Mouse (Mus musculus): ENCODE measurements around the gene Clk3. TPM values are rescaled to one million over a fixed set of nuclear protein-coding genes. Genes with fewer than 3 reads are reported as not detected.
"Not testable (repeated sequence)": the region's sequence is repeated elsewhere in the genome, so short reads cannot be mapped to it uniquely, and the experiment has no call there.

Clk3 gene
- polyA plus RNA-seq, 1 experiment from 2014 or later = 90.7 TPM

- Histone ChIP-seq H3K4me1 (replicated peaks) (no peaks in the 10 kb centered on the region), H3K36me3 (peaks cover 97% of the 10 kb centered on the region), H3K4me3 (no peak overlapping the region), H3K27ac (no peak overlapping the region), H3K27me3 (ENCODE audit: insufficient read depth, poor library complexity, severe bottlenecking) (no peaks in the 10 kb centered on the region), H3K9me3 (no peaks in the 10 kb centered on the region)
- no peak for DNase-seq (ENCODE audit: low spot score)
- 85% methylated on average over 1 of the region's 1 CpGs for WGBS
Measured at GRCm38 (mm10) chr9:57747067-57747466, 18.6 kb downstream of the Clk3 start.

GRCm38 (mm10) chr9:57744462-57745091 lies 21.1 kb downstream of the Clk3 start:
- H3K36me3 ChIP-seq = peaks cover 97% of the 10 kb centered on the region
- peak; percentile 38 for DNase-seq (ENCODE audit: low spot score)
- no peak overlapping the region for H3K4me3 ChIP-seq
- H3K4me1 ChIP-seq (replicated peaks) = no peaks in the 10 kb centered on the region
- no peaks in the 10 kb centered on the region for H3K27me3 ChIP-seq (ENCODE audit: insufficient read depth, poor library complexity, severe bottlenecking)
- no peaks in the 10 kb centered on the region for H3K9me3 ChIP-seq
- WGBS = 72% methylated on average over 3 of the region's 3 CpGs
- H3K27ac ChIP-seq = no peak overlapping the region

- peaks cover 71% of the 10 kb centered on the region for H3K36me3 ChIP-seq
- H3K9me3 ChIP-seq = no peaks in the 10 kb centered on the region
- DNase-seq (ENCODE audit: low spot score) = no peak
- 90% methylated on average over 5 of the region's 5 CpGs for WGBS
- no peaks in the 10 kb centered on the region for H3K27me3 ChIP-seq (ENCODE audit: insufficient read depth, poor library complexity, severe bottlenecking)
- no peak overlapping the region for H3K4me3 ChIP-seq
- H3K4me1 ChIP-seq (replicated peaks) = no peaks in the 10 kb centered on the region
- H3K27ac ChIP-seq = no peak overlapping the region
Measured at GRCm38 (mm10) chr9:57739863-57740262, 25.8 kb downstream of the Clk3 start.

- peaks cover 73% of the 10 kb centered on the region for H3K36me3 ChIP-seq
- no peaks in the 10 kb centered on the region for H3K4me1 ChIP-seq (replicated peaks)
- H3K4me3 ChIP-seq = no peak overlapping the region
- H3K9me3 ChIP-seq = no peaks in the 10 kb centered on the region
- no peak overlapping the region for H3K27ac ChIP-seq
- H3K27me3 ChIP-seq (ENCODE audit: insufficient read depth, poor library complexity, severe bottlenecking) = no peaks in the 10 kb centered on the region
- WGBS = 94% methylated on average over 6 of the region's 6 CpGs
- DNase-seq (ENCODE audit: low spot score) = no peak
Measured at GRCm38 (mm10) chr9:57733606-57734005, 32.1 kb downstream of the Clk3 start.

- peaks cover 81% of the 10 kb centered on the region for H3K36me3 ChIP-seq
- no peak overlapping the region for H3K27ac ChIP-seq
- no peaks in the 10 kb centered on the region for H3K9me3 ChIP-seq
- H3K27me3 ChIP-seq (ENCODE audit: insufficient read depth, poor library complexity, severe bottlenecking) = no peaks in the 10 kb centered on the region
- 91% methylated on average over 1 of the region's 1 CpGs for WGBS
- DNase-seq (ENCODE audit: low spot score) = no peak
- no peaks in the 10 kb centered on the region for H3K4me1 ChIP-seq (replicated peaks)
- H3K4me3 ChIP-seq = no peak overlapping the region
Measured at GRCm38 (mm10) chr9:57728312-57728711, 37.3 kb downstream of the Clk3 start.

- 95% methylated on average over 3 of the region's 3 CpGs for WGBS
- Histone ChIP-seq H3K4me3 (no peak overlapping the region), H3K36me3 (peaks cover 78% of the 10 kb centered on the region), H3K4me1 (replicated peaks) (no peaks in the 10 kb centered on the region), H3K27ac (no peak overlapping the region), H3K9me3 (no peaks in the 10 kb centered on the region), H3K27me3 (ENCODE audit: insufficient read depth, poor library complexity, severe bottlenecking) (no peaks in the 10 kb centered on the region)
- no peak for DNase-seq (ENCODE audit: low spot score)
Measured at GRCm38 (mm10) chr9:57724701-57725100, 41.0 kb downstream of the Clk3 start.

- Histone ChIP-seq H3K36me3 (peaks cover 78% of the 10 kb centered on the region), H3K27ac (no peak overlapping the region), H3K4me1 (replicated peaks) (no peaks in the 10 kb centered on the region), H3K4me3 (no peak overlapping the region), H3K27me3 (ENCODE audit: insufficient read depth, poor library complexity, severe bottlenecking) (no peaks in the 10 kb centered on the region), H3K9me3 (no peaks in the 10 kb centered on the region)
- no peak for DNase-seq (ENCODE audit: low spot score)
- 90% methylated on average over 5 of the region's 5 CpGs for WGBS
Measured at GRCm38 (mm10) chr9:57723796-57724195, 41.9 kb downstream of the Clk3 start.

GRCm38 (mm10) chr9:57723315-57723715 lies 42.3 kb downstream of the Clk3 start:
- H3K4me1 ChIP-seq (replicated peaks) = no peaks in the 10 kb centered on the region
- H3K27ac ChIP-seq = no peak overlapping the region
- no peak overlapping the region for H3K4me3 ChIP-seq
- H3K36me3 ChIP-seq = peaks cover 78% of the 10 kb centered on the region
- no peak for DNase-seq (ENCODE audit: low spot score)
- H3K27me3 ChIP-seq (ENCODE audit: insufficient read depth, poor library complexity, severe bottlenecking) = no peaks in the 10 kb centered on the region
- no peaks in the 10 kb centered on the region for H3K9me3 ChIP-seq
- 81% methylated on average over 5 of the region's 5 CpGs for WGBS

- Histone ChIP-seq H3K4me3 (no peak overlapping the region), H3K36me3 (peaks cover 77% of the 10 kb centered on the region)
- 95% methylated on average over 1 of the region's 1 CpGs for WGBS
Measured at GRCm38 (mm10) chr9:57722371-57722770, 43.3 kb downstream of the Clk3 start.

GRCm38 (mm10) chr9:57720736-57721135 lies 44.9 kb downstream of the Clk3 start:
- H3K27me3 ChIP-seq (ENCODE audit: insufficient read depth, poor library complexity, severe bottlenecking) = no peaks in the 10 kb centered on the region
- peaks cover 77% of the 10 kb centered on the region for H3K36me3 ChIP-seq
- no peaks in the 10 kb centered on the region for H3K9me3 ChIP-seq
- DNase-seq (ENCODE audit: low spot score) = no peak
- H3K27ac ChIP-seq = no peak overlapping the region
- no peak overlapping the region for H3K4me3 ChIP-seq
- H3K4me1 ChIP-seq (replicated peaks) = no peaks in the 10 kb centered on the region
- WGBS = 94% methylated on average over 3 of the region's 3 CpGs

More at GRCm38 (mm10) chr9:57722371-57722770, 43.3 kb downstream of the Clk3 start:
- DNase-seq (ENCODE audit: low spot score) = no peak
- Histone ChIP-seq H3K27me3 (ENCODE audit: insufficient read depth, poor library complexity, severe bottlenecking) (no peaks in the 10 kb centered on the region), H3K4me1 (replicated peaks) (no peaks in the 10 kb centered on the region), H3K9me3 (no peaks in the 10 kb centered on the region), H3K27ac (no peak overlapping the region)

- Histone ChIP-seq H3K27me3 (ENCODE audit: insufficient read depth, poor library complexity, severe bottlenecking) (no peaks in the 10 kb centered on the region), H3K36me3 (peaks cover 89% of the 10 kb centered on the region), H3K4me3 (no peak overlapping the region), H3K9me3 (no peaks in the 10 kb centered on the region), H3K4me1 (replicated peaks) (no peaks in the 10 kb centered on the region), H3K27ac (no peak overlapping the region)
- DNase-seq (ENCODE audit: low spot score) = no peak
- 89% methylated on average over 7 of the region's 7 CpGs for WGBS
Measured at GRCm38 (mm10) chr9:57718408-57718807, 47.3 kb downstream of the Clk3 start.

- 79% methylated on average over 2 of the region's 2 CpGs for WGBS
- H3K27ac ChIP-seq = no peak overlapping the region
- H3K9me3 ChIP-seq = peaks cover 5% of the 10 kb centered on the region; the same call in 1 of the 2 replicates
- H3K36me3 ChIP-seq = peaks cover 63% of the 10 kb centered on the region
- no peak for DNase-seq (ENCODE audit: low spot score)
- peaks cover 10% of the 10 kb centered on the region for H3K4me1 ChIP-seq (replicated peaks)
- H3K27me3 ChIP-seq (ENCODE audit: insufficient read depth, poor library complexity, severe bottlenecking) = no peaks in the 10 kb centered on the region
- no peak overlapping the region for H3K4me3 ChIP-seq
Measured at GRCm38 (mm10) chr9:57712194-57712593, 53.5 kb downstream of the Clk3 start.

GRCm38 (mm10) chr9:57710214-57710613 lies 55.4 kb downstream of the Clk3 start:
- H3K4me1 ChIP-seq (replicated peaks); H3K4me3 ChIP-seq: not testable (repeated sequence)
- 92% methylated on average over 5 of the region's 5 CpGs for WGBS

More at GRCm38 (mm10) chr9:57710214-57710613, 55.4 kb downstream of the Clk3 start:
- H3K36me3 ChIP-seq = peaks cover 43% of the 10 kb centered on the region
- H3K9me3 ChIP-seq; H3K27ac ChIP-seq; DNase-seq (ENCODE audit: low spot score); H3K27me3 ChIP-seq (ENCODE audit: insufficient read depth, poor library complexity, severe bottlenecking): not testable (repeated sequence)
